16 mouse cellular contexts compared by ENCODE assay signal in genomic region chr4:100223532-100223931, GRCm38 (mm10).
DNase-seq lines count a peak whose midpoint lies in the region; ATAC-seq and TF ChIP-seq lines count a peak whose summit lies in the region.
"Had no signal": no experiment of that assay in that cellular context is flagged by ENCODE, and none has a peak within 500 bp of the region (broad histone marks: within the 10 kb centered on the region; RNA-seq: fewer than 3 reads in every experiment).

No protein-coding gene starts in this region.

- DNase-seq in heart, postnatal 10 days = no peak
- peak; percentile 26 for DNase-seq in midbrain, embryonic 10.5 days (ENCODE audit: low spot score)
- no peak for DNase-seq in midbrain, postnatal 0 days (ENCODE audit: low spot score)
- no peak for DNase-seq in cerebellum, adult 9-10 months
- no peak for DNase-seq in cerebellum, adult 2 months
- DNase-seq: B cell, adult 2 months; cerebellum, postnatal 14 days; gastrocnemius, postnatal 14 days; kidney, postnatal 14 days; layer of hippocampus, postnatal 36 days had no signal

- H3K4me3 ChIP-seq in heart, embryonic 13.5 days = no peak overlapping the region
- no peak overlapping the region for H3K4me3 ChIP-seq in midbrain, embryonic 10.5 days
- no peak overlapping the region for H3K4me3 ChIP-seq in midbrain, postnatal 0 days (ENCODE audit: low read depth, low read length)
- H3K4me3 ChIP-seq in lung, embryonic 16.5 days (ENCODE audit: low read length) = no peak overlapping the region
- no peak overlapping the region for H3K4me3 ChIP-seq in cerebellum, adult 2 months (replicated peaks; ENCODE audit: insufficient read depth, low read depth, low read length)
- H3K4me3 ChIP-seq: erythroblast, embryonic 14.5 days; hindbrain, embryonic 12.5 days; myocyte had no signal

- 59% methylated on average over 1 of the region's 1 CpGs for WGBS in heart, embryonic 13.5 days
- WGBS in midbrain, embryonic 10.5 days = 18% methylated on average over 1 of the region's 1 CpGs
- 18% methylated on average over 1 of the region's 1 CpGs for WGBS in midbrain, postnatal 0 days
- 39% methylated on average over 1 of the region's 1 CpGs for WGBS in lung, embryonic 16.5 days
- 97% methylated on average over 1 of the region's 1 CpGs for WGBS in cerebellum, adult 2 months

- TF ChIP-seq POLR2A in cerebellum, adult 2 months (IDR thresholded peaks at IDR 0.05; ENCODE audit: borderline replicate concordance, insufficient read depth, low read length) = no peak

- H3K4me2 ChIP-seq in heart, embryonic 13.5 days = no peak overlapping the region
- no peak overlapping the region for H3K4me2 ChIP-seq in midbrain, postnatal 0 days (ENCODE audit: low read depth, low read length, poor library complexity, severe bottlenecking)
- no peak overlapping the region for H3K4me2 ChIP-seq in lung, embryonic 16.5 days (ENCODE audit: low read depth, low read length)
- H3K4me2 ChIP-seq: hindbrain, embryonic 12.5 days had no signal

- peaks cover 66% of the 10 kb centered on the region for H3K4me1 ChIP-seq in heart, embryonic 13.5 days
- peaks cover 23% of the 10 kb centered on the region for H3K4me1 ChIP-seq in midbrain, embryonic 10.5 days
- H3K4me1 ChIP-seq in midbrain, postnatal 0 days (ENCODE audit: insufficient read depth, low read length) = no peaks in the 10 kb centered on the region
- H3K4me1 ChIP-seq in lung, embryonic 16.5 days (replicated peaks; ENCODE audit: control insufficient read depth, insufficient read depth, low read length) = peaks cover 57% of the 10 kb centered on the region
- peaks cover 27% of the 10 kb centered on the region for H3K4me1 ChIP-seq in cerebellum, adult 2 months (ENCODE audit: control insufficient read depth, insufficient read depth, low read length)

- H3K9me3 ChIP-seq in heart, embryonic 13.5 days = no peaks in the 10 kb centered on the region
- no peaks in the 10 kb centered on the region for H3K9me3 ChIP-seq in midbrain, embryonic 10.5 days (replicated peaks)
- no peaks in the 10 kb centered on the region for H3K9me3 ChIP-seq in midbrain, postnatal 0 days (ENCODE audit: low read length)
- no peaks in the 10 kb centered on the region for H3K9me3 ChIP-seq in lung, embryonic 16.5 days (ENCODE audit: control insufficient read depth, low read length)
- H3K9me3 ChIP-seq: hindbrain, embryonic 12.5 days had no signal

- no peaks in the 10 kb centered on the region for H3K27me3 ChIP-seq in heart, embryonic 13.5 days (replicated peaks)
- peaks cover 41% of the 10 kb centered on the region for H3K27me3 ChIP-seq in midbrain, embryonic 10.5 days (ENCODE audit: low read depth, poor library complexity, severe bottlenecking)
- H3K27me3 ChIP-seq in midbrain, postnatal 0 days (ENCODE audit: insufficient read depth, low read length) = no peaks in the 10 kb centered on the region
- no peaks in the 10 kb centered on the region for H3K27me3 ChIP-seq in lung, embryonic 16.5 days (ENCODE audit: control insufficient read depth, insufficient read depth, low read depth, low read length)
- H3K27me3 ChIP-seq in cerebellum, adult 2 months (ENCODE audit: control insufficient read depth, insufficient read depth, low read length) = no peaks in the 10 kb centered on the region
- H3K27me3 ChIP-seq: hindbrain, embryonic 12.5 days had no signal

- no peak for TF ChIP-seq CTCF in midbrain, postnatal 0 days (IDR thresholded peaks at IDR 0.05)
- TF ChIP-seq CTCF in cerebellum, adult 2 months (IDR thresholded peaks at IDR 0.05; ENCODE audit: borderline replicate concordance, insufficient read depth, low read depth, low read length) = no peak

- H3K27ac ChIP-seq in heart, embryonic 13.5 days (replicated peaks) = 0 out of 2 replicates have a peak overlapping the region, but pooled peaks have one; percentile 29
- H3K27ac ChIP-seq in midbrain, embryonic 10.5 days (replicated peaks) = 0 out of 2 replicates have a peak overlapping the region, but pooled peaks have one; percentile 13
- no peak overlapping the region for H3K27ac ChIP-seq in midbrain, postnatal 0 days (ENCODE audit: low read depth, low read length)
- H3K27ac ChIP-seq in lung, embryonic 16.5 days (ENCODE audit: low read length) = peak overlapping the region; percentile 10
- H3K27ac ChIP-seq in cerebellum, adult 2 months (ENCODE audit: insufficient read depth, low read length) = no peak overlapping the region
- H3K27ac ChIP-seq: hindbrain, embryonic 12.5 days had no signal

- 0 out of 2 replicates have a peak overlapping the region, but pooled peaks have one; percentile 29 for H3K9ac ChIP-seq in heart, embryonic 13.5 days
- H3K9ac ChIP-seq in midbrain, postnatal 0 days (replicated peaks; ENCODE audit: low read length, poor library complexity, severe bottlenecking) = no peak overlapping the region
- H3K9ac ChIP-seq in lung, embryonic 16.5 days (ENCODE audit: low read length) = no peak overlapping the region
- H3K9ac ChIP-seq: hindbrain, embryonic 12.5 days had no signal

- ATAC-seq in heart, embryonic 13.5 days (ENCODE audit: extremely low read depth, insufficient number of reproducible peaks, low FRiP score, low TSS enrichment) = no peak
- no peak for ATAC-seq in midbrain, postnatal 0 days (ENCODE audit: low FRiP score)
- peak; percentile 61 for ATAC-seq in lung, embryonic 16.5 days (ENCODE audit: low read depth)
- no peak for ATAC-seq in CD4-positive, CD25-positive, alpha-beta regulatory T cell, adult 4 months

- intact Hi-C loops in heart, postnatal 10 days (cut with DNase I) = no loop called here

- no peaks in the 10 kb centered on the region for H3K36me3 ChIP-seq in heart, embryonic 13.5 days
- H3K36me3 ChIP-seq in midbrain, embryonic 10.5 days = no peaks in the 10 kb centered on the region
- no peaks in the 10 kb centered on the region for H3K36me3 ChIP-seq in midbrain, postnatal 0 days (ENCODE audit: insufficient read depth, low read length)
- H3K36me3 ChIP-seq in lung, embryonic 16.5 days (ENCODE audit: control insufficient read depth, insufficient read depth, low read length) = no peaks in the 10 kb centered on the region
- H3K36me3 ChIP-seq: hindbrain, embryonic 12.5 days had no signal

Comparison
In these comparisons a context has a peak if more than half of its experiments do, and no peak if none do; other contexts are left out.
1. H3K27ac ChIP-seq: peak in heart, embryonic 13.5 days (single experiment), midbrain, embryonic 10.5 days (single experiment) and lung, embryonic 16.5 days (single experiment); none in midbrain, postnatal 0 days (single experiment) and cerebellum, adult 2 months (single experiment).